Mouse (Mus musculus): ENCODE results near the gene Anpep. TPM values are rescaled to one million over a fixed set of nuclear protein-coding genes. Genes with fewer than 3 reads are reported as not detected.

The Anpep gene
- polyA plus RNA-seq, 1 experiment from 2014 or later, result 26.3 TPM

DNA sequence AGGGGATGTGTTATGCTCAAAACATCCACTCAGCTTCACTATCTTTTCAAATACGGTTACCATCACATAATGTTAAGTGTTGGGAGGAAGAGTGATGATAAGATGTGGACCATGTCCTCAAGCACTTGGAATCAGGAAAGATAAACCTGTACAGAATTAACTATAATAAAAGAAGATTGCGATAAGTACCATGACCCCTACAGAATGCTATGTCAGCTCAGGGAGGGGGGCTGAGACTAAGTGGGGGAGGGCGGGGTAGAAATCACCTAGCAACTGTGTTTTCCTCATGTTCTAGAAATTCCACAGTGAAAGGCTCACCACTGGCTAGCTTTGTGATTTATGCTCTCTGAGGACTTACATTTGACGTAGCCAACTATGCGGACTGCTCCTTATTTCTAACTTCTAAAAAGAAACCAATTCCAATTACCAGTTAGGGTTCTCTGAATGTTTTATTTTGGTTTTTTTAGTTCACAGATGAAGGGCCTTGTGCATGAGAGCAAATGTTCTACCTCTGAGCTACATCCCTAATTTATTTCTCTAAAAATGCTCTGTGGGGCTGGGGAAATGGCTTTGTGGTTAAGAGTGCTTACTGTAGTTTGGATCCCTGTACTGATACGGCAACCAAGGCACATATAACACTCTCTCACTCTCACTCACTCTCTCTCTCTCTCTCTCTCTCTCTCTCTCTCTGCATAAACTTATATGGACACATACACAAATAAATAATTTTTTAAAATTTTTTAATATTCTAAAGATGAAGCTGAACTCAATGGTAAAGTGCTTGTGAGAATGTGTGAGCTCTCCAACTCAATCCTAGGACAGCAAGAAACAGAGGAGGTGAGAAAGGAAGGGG lies 31.9 kb upstream of the Anpep start:
- Histone ChIP-seq H3K27ac (ENCODE audit: low read length) (no peak overlapping the region), H3K9ac (replicated peaks; ENCODE audit: low read depth, low read length) (no peak overlapping the region)
- 70% methylated on average over 6 of the region's 6 CpGs for WGBS

DNA sequence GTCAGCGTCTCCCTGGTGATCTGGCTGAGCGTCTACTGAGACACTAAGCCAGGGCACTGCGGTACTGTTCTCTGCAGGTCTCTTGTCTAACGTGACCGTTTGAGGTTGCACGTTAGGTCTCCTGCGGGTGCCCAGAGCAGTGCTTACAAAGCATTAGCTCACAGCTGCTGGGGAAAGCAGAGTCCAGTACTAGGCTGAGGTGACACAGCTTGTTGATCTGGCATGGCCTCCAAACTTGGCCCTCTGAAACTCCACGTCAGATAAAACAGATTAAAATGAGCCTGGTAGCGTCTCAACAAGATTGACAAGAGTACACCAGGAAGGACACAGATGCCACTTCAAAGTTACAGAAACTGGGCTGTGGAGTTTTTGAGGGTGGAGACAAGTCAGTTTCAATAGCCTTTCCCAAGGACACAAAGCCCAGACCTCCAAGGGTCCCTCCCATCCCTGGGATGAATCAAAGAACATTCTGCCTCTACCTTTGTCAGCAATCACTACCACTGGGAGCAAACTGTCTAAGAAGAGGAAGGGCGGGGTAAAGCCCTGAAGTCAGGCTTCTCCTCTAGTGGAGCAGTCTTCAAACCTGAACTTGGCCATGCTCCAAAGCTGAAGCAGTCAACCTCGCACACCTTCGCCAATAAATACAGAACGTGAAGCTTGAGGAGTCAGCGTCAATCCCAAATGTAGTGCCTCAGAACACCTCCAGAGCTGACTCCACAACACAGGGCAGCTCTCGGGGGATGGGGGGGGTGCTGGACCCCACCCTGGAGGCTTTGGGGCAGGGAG lies 29.8 kb upstream of the Anpep start:
- Histone ChIP-seq H3K4me3 (ENCODE audit: low read depth, low read length) (no peak overlapping the region), H3K9me3 (ENCODE audit: control insufficient read depth, low read depth, low read length) (no peaks in the 10 kb centered on the region), H3K4me2 (replicated peaks; ENCODE audit: low read depth, low read length) (no peak overlapping the region), H3K27ac (ENCODE audit: low read length) (0 out of 2 replicates have a peak overlapping the region, but pooled peaks have one; percentile 6), H3K27me3 (ENCODE audit: control insufficient read depth, insufficient read depth, low read length) (no peaks in the 10 kb centered on the region), H3K9ac (replicated peaks; ENCODE audit: low read depth, low read length) (no peak overlapping the region), H3K4me1 (ENCODE audit: control insufficient read depth, insufficient read depth, low read length) (no peaks in the 10 kb centered on the region), H3K36me3 (ENCODE audit: control insufficient read depth, insufficient read depth, low read length) (0 out of 2 replicates have a peak, but pooled peaks cover 3% of the 10 kb centered on the region)
- WGBS, result 84% methylated on average over 15 of the region's 15 CpGs
- no peak for ATAC-seq (ENCODE audit: insufficient number of reproducible peaks, insufficient read depth, low FRiP score, low read depth)

More for the DNA sequence above, 31.9 kb upstream of the Anpep start:
- no peak overlapping the region for H3K4me2 ChIP-seq (replicated peaks; ENCODE audit: low read depth, low read length)
- no peak overlapping the region for H3K4me3 ChIP-seq (ENCODE audit: low read depth, low read length)
- no peaks in the 10 kb centered on the region for H3K4me1 ChIP-seq (ENCODE audit: control insufficient read depth, insufficient read depth, low read length)
- H3K27me3 ChIP-seq (ENCODE audit: control insufficient read depth, insufficient read depth, low read length), result no peaks in the 10 kb centered on the region
- H3K9me3 ChIP-seq (ENCODE audit: control insufficient read depth, low read depth, low read length), result no peaks in the 10 kb centered on the region
- H3K36me3 ChIP-seq (ENCODE audit: control insufficient read depth, insufficient read depth, low read length), result 0 out of 2 replicates have a peak, but pooled peaks cover 3% of the 10 kb centered on the region
- ATAC-seq (ENCODE audit: insufficient number of reproducible peaks, insufficient read depth, low FRiP score, low read depth), result no peak

DNA sequence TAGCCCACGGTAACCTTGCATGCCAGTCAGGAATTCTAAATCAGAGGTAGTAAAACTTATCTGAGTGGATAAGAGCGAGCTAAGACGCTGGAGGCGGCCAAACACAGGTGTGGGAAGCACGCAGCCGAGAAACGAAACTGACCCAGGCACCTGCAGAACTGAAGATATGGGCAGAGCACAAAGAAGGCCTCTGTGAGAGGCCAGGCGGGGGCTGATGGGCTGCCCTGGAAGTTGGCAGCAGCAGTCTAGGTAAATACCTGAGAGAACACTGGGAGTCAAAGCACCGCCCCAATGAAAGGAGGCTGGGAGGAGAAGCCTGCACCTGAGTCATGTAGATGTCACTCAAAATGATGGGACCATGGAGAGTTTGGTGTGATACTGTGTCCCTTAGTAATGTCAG lies 27.7 kb upstream of the Anpep start:
- H3K4me2 ChIP-seq (replicated peaks; ENCODE audit: low read depth, low read length), result no peak overlapping the region
- H3K27ac ChIP-seq (ENCODE audit: low read length), result peak overlapping the region; percentile 48; the same call in 1 of the 2 replicates
- no peak overlapping the region for H3K9ac ChIP-seq (replicated peaks; ENCODE audit: low read depth, low read length)
- H3K4me1 ChIP-seq (ENCODE audit: control insufficient read depth, insufficient read depth, low read length), result no peaks in the 10 kb centered on the region
- H3K36me3 ChIP-seq (ENCODE audit: control insufficient read depth, insufficient read depth, low read length), result no peaks in the 10 kb centered on the region; the same call in 1 of the 2 replicates
- 66% methylated on average over 9 of the region's 9 CpGs for WGBS
- ATAC-seq (ENCODE audit: insufficient number of reproducible peaks, insufficient read depth, low FRiP score, low read depth), result peak; percentile 84
- H3K9me3 ChIP-seq (ENCODE audit: control insufficient read depth, low read depth, low read length), result no peaks in the 10 kb centered on the region
- no peak overlapping the region for H3K4me3 ChIP-seq (ENCODE audit: low read depth, low read length)
- no peaks in the 10 kb centered on the region for H3K27me3 ChIP-seq (ENCODE audit: control insufficient read depth, insufficient read depth, low read length)

DNA sequence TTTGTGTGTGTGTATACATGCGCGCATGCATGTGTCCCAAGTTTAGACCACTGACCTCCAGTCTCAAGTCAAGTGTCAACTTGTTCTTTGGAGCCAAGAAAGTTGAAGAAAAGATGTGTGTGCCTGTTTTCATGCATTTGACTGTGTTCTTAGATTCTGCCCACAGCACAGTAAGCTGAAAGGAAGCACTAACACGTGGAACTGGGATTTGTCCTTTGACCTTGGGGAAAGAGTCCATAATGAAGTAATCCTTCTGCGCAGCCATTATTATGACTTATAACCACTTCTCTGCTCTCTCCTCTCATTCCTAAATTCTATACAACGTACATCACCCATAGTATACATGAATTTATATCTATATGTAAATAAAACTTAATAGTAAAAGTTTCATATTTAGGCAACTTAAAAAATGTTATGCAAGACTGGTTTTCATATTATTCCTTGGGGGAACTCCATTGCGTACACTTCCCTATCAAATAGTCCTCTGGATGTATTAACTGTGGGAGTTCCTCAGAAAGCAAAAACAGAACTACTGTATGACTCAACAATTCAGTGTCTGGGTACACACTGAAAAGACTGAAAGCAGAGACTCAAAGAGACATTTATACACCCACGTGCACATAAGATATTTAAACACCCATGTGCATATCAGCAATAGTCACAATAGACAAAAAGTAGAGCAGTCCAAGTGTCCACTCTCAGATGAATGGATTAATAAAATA lies 22.9 kb upstream of the Anpep start:
- ATAC-seq (ENCODE audit: insufficient number of reproducible peaks, insufficient read depth, low FRiP score, low read depth), result no peak
- H3K9me3 ChIP-seq (ENCODE audit: control insufficient read depth, low read depth, low read length), result no peaks in the 10 kb centered on the region
- no peak overlapping the region for H3K9ac ChIP-seq (replicated peaks; ENCODE audit: low read depth, low read length)
- peaks cover 12% of the 10 kb centered on the region for H3K36me3 ChIP-seq (ENCODE audit: control insufficient read depth, insufficient read depth, low read length)
- H3K27ac ChIP-seq (ENCODE audit: low read length), result no peak overlapping the region
- no peak overlapping the region for H3K4me3 ChIP-seq (ENCODE audit: low read depth, low read length)
- H3K4me2 ChIP-seq (replicated peaks; ENCODE audit: low read depth, low read length), result no peak overlapping the region
- WGBS, result 76% methylated on average over 7 of the region's 7 CpGs
- H3K4me1 ChIP-seq (ENCODE audit: control insufficient read depth, insufficient read depth, low read length), result no peaks in the 10 kb centered on the region
- H3K27me3 ChIP-seq (ENCODE audit: control insufficient read depth, insufficient read depth, low read length), result no peaks in the 10 kb centered on the region

DNA sequence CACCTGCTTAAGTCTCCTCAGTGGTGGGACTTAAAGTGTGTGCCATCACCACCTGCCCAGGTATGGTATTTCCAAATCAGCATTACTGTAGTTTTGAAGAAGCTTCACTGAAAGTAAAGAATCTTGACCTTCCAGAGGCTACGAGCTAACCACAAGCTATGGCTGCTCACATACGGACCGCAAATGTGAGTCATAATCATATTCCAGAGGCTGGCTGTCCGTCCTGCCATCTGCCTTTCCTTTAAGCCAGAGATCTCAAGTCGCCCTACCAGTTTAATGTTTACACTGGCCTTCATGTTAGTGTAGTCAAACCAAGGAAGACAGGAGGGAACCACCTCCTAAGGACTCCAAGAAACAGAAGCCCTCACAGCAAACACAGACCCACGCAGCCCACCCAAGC lies 21.0 kb upstream of the Anpep start:
- no peaks in the 10 kb centered on the region for H3K4me1 ChIP-seq (ENCODE audit: control insufficient read depth, insufficient read depth, low read length)
- no peak overlapping the region for H3K27ac ChIP-seq (ENCODE audit: low read length)
- 84% methylated on average over 6 of the region's 6 CpGs for WGBS
- ATAC-seq (ENCODE audit: insufficient number of reproducible peaks, insufficient read depth, low FRiP score, low read depth), result no peak
- H3K4me2 ChIP-seq (replicated peaks; ENCODE audit: low read depth, low read length), result no peak overlapping the region
- no peaks in the 10 kb centered on the region for H3K9me3 ChIP-seq (ENCODE audit: control insufficient read depth, low read depth, low read length)
- no peak overlapping the region for H3K9ac ChIP-seq (replicated peaks; ENCODE audit: low read depth, low read length)
- no peaks in the 10 kb centered on the region for H3K27me3 ChIP-seq (ENCODE audit: control insufficient read depth, insufficient read depth, low read length)
- H3K36me3 ChIP-seq (ENCODE audit: control insufficient read depth, insufficient read depth, low read length), result peaks cover 12% of the 10 kb centered on the region
- no peak overlapping the region for H3K4me3 ChIP-seq (ENCODE audit: low read depth, low read length)

DNA sequence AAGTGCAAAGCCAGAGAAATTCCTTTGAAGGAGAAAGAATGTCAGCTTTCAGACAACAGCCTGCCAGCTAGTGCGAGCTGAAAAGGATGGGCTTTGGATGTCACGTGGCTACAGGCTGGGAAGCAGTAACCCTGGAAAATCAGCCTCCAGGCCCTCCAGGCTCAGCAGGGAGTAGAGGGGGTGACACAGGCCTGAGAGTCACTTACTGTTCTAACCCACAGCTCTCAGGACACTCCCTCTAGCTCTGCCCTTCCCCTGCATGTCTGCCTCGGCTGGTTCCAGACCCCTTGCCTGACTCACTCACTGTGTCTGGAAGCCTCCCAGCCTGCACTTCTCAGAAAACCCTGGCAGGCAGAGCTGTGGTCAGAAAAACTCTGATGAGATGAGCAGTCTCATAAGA lies 20.1 kb upstream of the Anpep start:
- no peaks in the 10 kb centered on the region for H3K4me1 ChIP-seq (ENCODE audit: control insufficient read depth, insufficient read depth, low read length)
- H3K36me3 ChIP-seq (ENCODE audit: control insufficient read depth, insufficient read depth, low read length), result peaks cover 15% of the 10 kb centered on the region
- H3K9me3 ChIP-seq (ENCODE audit: control insufficient read depth, low read depth, low read length), result no peaks in the 10 kb centered on the region
- H3K4me2 ChIP-seq (replicated peaks; ENCODE audit: low read depth, low read length), result no peak overlapping the region
- ATAC-seq (ENCODE audit: insufficient number of reproducible peaks, insufficient read depth, low FRiP score, low read depth), result no peak
- H3K9ac ChIP-seq (replicated peaks; ENCODE audit: low read depth, low read length), result no peak overlapping the region
- no peak overlapping the region for H3K27ac ChIP-seq (ENCODE audit: low read length)
- 33% methylated on average over 3 of the region's 3 CpGs for WGBS
- H3K27me3 ChIP-seq (ENCODE audit: control insufficient read depth, insufficient read depth, low read length), result no peaks in the 10 kb centered on the region
- no peak overlapping the region for H3K4me3 ChIP-seq (ENCODE audit: low read depth, low read length)

DNA sequence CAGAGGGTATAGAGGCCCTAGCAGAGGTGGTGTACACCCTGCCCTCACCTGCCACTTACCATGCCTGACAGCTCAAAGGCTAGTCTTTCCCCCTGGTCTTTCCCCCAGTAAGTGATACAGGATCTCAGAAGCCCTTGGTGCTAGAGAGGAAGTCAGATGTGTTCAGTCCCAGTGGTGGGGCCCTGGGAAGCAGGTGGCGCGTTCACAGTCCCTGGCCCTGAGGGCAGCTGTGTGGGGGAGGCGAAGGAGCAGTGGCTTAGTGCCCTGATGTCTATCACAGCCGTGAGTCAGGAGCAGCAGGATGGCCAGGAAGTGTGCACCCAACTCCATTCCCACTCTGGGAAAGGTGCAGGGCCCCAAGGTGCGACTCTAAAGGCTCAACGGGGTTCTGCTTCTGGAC lies 19.2 kb upstream of the Anpep start:
- 86% methylated on average over 6 of the region's 6 CpGs for WGBS
- Histone ChIP-seq H3K27me3 (ENCODE audit: control insufficient read depth, insufficient read depth, low read length) (no peaks in the 10 kb centered on the region), H3K36me3 (ENCODE audit: control insufficient read depth, insufficient read depth, low read length) (peaks cover 15% of the 10 kb centered on the region), H3K4me2 (replicated peaks; ENCODE audit: low read depth, low read length) (no peak overlapping the region), H3K4me1 (ENCODE audit: control insufficient read depth, insufficient read depth, low read length) (no peaks in the 10 kb centered on the region), H3K9ac (replicated peaks; ENCODE audit: low read depth, low read length) (no peak overlapping the region), H3K27ac (ENCODE audit: low read length) (no peak overlapping the region), H3K9me3 (ENCODE audit: control insufficient read depth, low read depth, low read length) (no peaks in the 10 kb centered on the region), H3K4me3 (ENCODE audit: low read depth, low read length) (no peak overlapping the region)
- ATAC-seq (ENCODE audit: insufficient number of reproducible peaks, insufficient read depth, low FRiP score, low read depth), result no peak

DNA sequence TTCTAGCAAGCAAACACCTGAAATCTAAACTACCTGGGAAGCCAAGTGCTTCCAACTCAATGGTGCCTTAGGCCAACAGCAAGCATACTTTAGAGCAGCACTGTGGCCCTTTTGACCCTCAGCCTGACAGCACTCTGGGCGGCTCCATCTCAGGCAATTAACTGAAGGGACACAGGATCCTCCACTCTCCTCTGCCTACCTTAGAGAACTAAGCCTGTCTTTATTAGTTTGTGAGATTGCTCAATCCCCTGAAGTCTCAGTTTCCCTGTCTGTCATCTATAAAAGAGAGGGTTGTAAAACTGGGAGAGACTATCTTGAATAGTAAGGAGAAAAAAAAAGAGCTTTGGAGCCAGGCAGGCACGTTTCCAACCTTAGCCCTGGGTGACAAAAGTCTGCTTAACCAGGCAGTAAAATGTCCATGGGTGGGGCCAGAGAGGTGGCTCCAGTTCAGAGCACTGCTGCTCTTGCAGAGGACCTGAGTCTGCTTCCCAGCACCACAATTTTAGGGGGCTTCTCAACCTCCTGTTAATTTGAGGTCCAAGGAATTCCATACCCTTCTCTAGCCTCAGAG lies 17.7 kb upstream of the Anpep start:
- H3K9ac ChIP-seq (replicated peaks; ENCODE audit: low read depth, low read length), result no peak overlapping the region
- H3K27me3 ChIP-seq (ENCODE audit: control insufficient read depth, insufficient read depth, low read length), result no peaks in the 10 kb centered on the region
- H3K4me1 ChIP-seq (ENCODE audit: control insufficient read depth, insufficient read depth, low read length), result no peaks in the 10 kb centered on the region
- 58% methylated on average over 2 of the region's 2 CpGs for WGBS
- H3K27ac ChIP-seq (ENCODE audit: low read length), result no peak overlapping the region
- no peak for ATAC-seq (ENCODE audit: insufficient number of reproducible peaks, insufficient read depth, low FRiP score, low read depth)
- H3K4me2 ChIP-seq (replicated peaks; ENCODE audit: low read depth, low read length), result no peak overlapping the region
- H3K9me3 ChIP-seq (ENCODE audit: control insufficient read depth, low read depth, low read length), result no peaks in the 10 kb centered on the region
- peaks cover 15% of the 10 kb centered on the region for H3K36me3 ChIP-seq (ENCODE audit: control insufficient read depth, insufficient read depth, low read length)
- no peak overlapping the region for H3K4me3 ChIP-seq (ENCODE audit: low read depth, low read length)

Measured in stomach, embryonic 14.5 days (tissue).